Mouse (Mus musculus) ES-CJ7 (cell line): Measurements from ENCODE around the gene Crybg2.
A peak's percentile ranks its signal among the peaks of the same experiment; 100 is the strongest.

Experiments used
- DNase-seq: peaks from one replicate; pipeline ENCODE4 v3.0.0; 2011; ENCODE audit warnings: low read depth, low spot score

The Crybg2 gene

DNA sequence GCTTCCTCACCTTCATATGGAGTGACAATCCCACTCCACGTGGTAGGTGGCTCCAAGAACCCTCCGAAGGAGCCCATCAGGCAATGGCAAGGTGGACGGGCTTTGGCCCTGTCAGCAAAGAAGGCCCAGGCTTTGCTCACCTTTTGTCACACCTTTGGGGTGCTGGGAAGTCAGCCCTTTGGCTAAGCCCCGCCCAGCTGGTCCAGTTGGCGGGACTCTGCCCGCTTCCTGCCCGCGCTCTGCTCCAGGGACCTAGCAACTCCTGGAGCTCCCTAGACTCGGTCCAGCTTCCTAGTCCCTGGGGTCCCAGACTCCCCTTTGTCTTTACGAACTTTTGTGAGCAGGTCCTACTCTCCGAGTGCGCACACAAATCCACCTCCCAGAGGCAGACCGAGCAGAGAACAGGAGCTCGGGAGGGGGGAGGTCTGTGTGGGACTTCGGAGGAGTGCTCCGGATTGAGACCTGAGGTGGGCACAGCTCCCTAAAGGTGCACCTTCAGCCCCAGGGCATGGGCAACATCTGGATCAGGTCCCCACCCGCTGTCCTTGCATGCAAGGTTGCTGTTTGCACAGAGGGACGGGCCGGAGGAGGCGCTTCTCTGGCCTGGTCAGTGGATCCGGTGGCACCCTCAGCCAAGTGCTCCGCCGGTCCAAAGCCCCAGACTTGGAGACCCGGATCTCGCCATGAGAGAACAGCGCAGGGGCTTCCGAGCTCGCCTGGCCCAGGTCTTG lies at the start of gene Crybg2:
Crybg2 (plus strand) TSS at position 681 of the 731 bp plus-strand sequence.
- no peak for DNase-seq

DNA sequence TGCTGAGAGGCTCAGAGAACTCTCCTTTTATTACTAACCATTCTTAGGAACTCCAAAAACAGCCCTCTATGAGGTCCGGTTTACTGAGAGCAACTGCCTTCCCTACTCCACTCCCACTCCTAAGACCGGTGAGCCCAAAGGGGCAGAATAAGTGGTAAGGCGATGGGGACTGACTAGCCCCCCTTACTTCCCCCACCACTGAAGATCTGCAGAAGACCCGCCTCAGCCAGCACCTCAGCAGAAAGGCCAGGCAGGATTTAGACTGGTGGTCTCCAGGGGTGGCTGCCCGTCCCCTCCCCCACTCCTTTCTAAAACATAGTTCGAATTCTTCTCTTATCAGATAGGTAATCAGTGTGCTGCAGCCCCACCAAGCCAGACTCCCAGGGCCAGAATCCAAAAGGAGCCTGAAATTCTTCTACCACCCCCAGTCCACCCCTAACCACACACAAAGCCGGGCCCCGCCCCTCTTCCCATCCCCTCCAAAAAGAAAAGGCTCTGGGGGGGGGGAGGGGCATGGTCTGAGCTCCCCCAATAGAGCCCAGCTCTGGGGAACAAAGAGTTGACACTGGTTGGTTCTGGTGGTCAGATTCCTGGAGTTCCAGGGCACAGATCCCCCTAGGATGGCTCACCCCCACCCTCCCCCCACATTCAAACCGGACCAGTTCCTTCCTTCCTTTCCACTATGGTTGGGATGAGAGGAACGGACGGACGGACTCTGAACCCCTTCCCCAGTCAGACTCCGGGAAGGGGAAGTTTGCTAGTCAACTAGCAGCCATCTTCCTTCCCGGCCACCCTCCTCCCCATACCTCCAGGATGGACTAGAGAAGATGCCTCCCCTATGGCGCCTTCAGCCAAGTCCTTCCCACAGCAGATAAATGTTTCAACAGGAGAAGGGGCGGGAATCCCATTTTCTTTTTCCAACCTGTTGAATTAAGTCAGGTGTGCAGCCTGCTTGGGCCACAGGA lies 48.9 kb upstream of the Crybg2 start:
- DNase-seq: peak; percentile 90

DNA sequence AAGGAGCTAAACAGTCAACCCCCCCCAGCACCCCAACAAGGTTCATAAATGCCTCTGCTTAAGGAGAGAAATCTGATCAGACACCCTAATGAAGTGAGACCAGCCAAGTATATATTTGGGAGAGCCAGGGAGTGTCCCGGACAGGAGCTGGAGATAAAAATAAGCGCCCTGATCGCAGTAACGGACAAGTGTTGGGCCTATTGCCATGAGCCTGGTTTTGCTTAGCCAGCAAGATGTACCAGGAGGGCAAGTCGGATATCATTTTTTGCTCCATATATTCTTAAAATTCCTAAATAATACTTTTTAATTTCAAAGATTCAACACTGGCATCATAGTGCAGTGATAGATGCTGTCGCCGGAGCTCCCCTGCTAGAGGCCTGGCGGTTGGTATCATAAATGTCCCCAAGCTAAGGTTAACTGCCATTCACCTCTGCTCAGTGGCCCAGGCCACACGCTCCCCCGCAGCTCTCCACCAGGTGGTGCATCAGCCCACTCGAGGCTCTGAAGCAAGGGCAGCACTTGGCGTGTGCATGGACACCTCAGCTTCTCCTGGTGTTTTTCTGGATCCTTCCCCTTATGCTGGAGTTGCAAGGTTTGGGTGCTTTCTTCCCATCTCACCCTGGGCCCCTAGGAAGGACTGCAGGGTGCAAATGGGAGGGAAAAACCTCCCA lies 47.6 kb upstream of the Crybg2 start:
- DNase-seq: peak; percentile 72

DNA sequence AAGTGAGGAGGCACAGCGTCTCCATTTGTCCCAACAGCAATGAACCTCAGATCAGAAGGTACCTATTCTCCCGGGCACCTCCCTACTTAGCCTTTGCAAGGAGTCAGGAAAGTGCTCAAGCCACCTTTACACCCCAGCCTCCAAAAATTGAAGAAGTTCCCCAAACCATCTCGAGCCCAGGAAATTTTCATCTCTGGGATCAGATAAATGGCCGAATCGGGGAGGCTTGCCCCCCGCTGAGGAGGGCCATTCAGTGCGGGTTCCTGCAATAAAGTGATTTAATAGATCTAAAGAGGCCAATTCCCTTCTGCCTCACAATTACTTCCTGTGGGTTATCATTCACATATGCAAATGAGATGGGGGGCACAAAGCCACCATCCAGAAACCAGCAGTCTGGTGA lies 44.4 kb upstream of the Crybg2 start:
- peak; percentile 55 for DNase-seq

DNA sequence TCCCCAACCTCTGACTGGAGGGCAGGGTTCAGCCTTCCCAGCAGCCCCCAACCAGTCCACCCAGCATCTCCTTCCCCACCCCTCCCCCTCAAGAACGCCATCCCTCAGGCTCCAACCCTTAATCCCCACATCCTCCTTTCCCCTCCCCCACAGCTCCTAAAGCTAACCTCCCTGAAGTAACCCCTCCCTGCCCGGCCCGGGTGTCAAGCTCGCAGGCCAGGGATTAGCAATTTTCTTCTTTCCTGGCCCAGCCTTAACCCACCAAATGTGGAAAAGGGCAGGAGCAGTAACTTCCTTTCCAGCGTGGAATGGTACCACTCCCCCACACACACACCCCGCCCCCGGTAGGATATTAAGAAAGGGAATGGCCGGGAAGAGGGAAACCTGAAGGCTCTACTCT lies 43.8 kb upstream of the Crybg2 start:
- DNase-seq: peak; percentile 96

DNA sequence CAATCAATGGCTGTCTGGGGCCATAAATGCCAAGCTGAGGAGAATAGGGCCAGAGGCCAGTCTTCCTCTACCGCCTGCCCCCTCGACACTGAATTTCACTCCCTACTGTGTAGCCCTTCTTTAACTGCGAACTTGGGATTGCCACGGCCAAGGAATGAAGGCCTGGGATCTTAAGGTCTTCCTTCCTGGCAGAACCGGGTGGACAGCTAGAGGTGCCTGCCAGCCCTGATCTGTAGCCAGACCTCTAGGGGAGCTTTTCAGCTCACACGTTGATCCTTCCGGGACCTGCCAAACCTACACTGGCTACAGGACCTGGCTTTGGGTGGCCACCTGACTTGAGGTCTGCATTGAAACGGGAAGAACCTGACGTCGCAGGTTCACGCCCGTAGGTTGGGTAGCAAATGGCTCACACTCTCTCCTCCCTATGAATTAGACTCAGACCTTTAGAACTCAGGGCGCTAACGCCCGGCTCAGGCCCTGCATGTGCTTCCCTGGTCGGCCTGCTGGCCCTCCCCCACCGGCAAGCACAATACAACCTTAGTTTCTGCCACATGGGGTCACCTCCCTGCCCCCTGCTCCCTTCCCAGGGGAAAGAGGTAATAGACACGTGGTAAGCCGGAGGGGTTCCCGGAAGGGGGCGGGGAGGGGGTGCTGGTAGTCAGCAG lies 43.3 kb upstream of the Crybg2 start:
- DNase-seq: peak; percentile 85

DNA sequence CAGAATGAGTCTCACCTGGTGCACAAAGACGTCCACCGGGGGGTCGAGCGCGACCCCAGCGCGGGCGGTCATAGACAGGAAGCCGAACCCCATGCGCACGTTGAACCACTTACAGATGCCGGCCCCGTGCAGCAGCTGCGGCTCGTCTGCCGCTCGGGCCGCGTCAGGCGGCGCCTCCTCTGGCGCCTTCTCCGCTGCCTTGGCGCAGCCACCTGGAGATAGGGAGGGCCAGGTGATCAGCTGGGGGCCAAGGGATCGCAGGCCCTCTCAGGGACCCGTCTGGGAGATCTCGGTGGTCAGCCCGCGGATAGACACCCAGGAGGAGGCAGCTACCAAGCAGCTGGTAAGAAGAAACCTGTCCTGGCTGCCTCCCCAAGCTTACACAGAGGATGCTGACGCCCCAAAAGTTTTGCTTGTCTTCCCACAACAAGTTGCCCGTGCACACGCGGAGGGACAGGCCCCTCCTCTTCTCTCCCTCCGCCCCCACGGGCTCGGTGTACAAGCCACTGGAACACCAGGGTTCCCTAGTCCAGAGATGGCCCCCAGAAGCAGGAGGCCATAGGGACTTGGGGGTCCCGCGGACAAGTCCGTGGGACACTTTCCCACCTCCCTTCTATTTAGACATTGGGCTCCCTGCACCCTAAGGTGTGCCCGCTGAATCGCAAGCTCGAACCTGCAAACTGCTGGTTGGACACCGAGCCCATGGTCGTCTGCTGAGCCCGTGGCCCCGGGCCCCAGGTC lies 42.4 kb upstream of the Crybg2 start:
- peak; percentile 59 for DNase-seq

DNA sequence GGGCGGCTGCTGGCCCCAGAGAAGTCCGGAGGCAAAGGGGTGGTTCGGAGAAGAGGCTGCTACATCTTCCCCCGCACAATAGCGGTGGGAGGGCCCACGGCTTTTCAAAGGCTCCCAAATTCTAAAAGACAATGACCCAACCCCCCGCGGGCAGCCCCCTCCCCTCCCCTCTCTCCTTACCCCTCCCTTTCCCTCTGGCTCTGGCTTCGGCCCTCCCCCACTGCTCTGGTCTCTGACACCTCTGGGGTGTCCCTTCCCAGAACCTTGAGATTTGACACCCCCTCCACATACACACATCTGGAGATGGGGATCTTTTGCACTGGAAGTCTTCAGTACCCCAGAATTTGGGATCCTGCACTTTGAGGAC lies 41.9 kb upstream of the Crybg2 start, which contains the start of gene Lin28a:
Lin28a (minus strand) TSS at position 63 of the 367 bp plus-strand sequence.
- peak; percentile 95 for DNase-seq

DNA sequence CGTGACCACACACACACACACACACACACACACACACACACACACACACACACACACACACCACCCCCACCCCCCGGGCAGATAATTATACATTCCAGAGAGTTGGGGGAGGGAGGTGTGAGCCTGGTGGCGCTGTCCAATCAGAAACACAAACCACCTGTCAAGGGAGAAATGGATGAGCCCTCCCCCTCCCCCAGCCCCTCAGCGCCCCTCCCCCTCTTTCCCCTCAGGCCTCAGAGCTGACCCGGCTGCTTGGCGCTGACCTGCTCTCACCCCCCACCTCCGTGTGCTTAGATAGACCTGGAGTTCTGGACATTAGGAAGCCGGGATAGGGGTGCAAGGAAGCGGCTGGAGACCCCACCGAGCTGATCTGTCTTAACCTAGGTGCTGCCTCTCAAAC lies 41.4 kb upstream of the Crybg2 start:
- DNase-seq: peak; percentile 89

DNA sequence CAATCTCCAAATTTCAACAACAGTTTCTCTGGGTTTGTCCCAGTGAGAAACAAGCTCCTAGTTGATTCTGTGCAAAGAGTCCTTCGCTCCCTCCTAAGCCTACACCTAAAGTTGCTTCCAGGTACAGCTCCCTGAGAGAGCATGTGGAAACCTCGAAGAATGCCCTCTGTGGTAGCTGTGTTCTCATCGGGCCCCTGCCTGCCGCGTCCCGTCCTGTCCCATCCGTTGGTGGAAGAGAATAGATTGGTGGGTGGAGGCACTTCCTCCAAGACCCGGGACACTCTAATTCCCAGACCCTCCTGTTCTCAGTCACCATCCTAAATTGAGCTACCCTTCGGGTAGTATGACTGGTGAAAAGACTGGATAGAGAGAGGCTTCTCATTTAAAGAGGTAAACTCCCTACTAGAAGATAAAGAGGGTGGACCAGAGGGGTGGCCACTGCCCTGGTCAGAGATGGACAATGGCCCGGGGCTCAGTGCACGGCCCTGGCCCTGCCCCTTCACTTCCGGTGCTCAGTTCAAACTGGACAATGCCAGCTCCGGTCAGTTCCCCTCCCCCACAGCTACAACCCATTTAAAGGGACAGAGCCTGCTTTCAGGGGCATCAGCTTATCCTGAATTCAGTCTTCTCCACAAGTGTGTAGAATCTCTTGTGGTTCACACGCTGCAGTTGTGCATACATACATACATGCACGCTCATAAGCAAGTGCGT lies 40.8 kb upstream of the Crybg2 start:
- no peak for DNase-seq

DNA sequence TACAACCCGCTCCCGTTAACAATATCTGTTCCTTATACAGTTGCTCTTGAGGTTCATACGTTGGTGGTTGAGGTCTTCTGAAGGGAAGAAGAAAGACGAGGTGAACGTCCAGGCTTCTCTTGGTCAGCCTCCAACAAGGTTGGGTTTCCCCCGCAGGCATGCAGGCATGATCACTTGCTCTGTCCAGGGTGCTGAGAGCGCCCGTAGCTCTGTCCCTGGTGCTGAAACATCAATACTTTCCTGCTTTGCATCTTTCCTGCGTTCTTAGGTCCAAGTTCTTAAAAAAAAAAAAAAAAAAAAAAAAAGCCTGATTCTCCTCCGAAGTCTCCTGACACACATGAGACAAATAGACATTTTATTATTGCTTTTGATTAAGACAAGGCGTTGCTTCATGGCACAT lies 40.0 kb upstream of the Crybg2 start:
- peak; percentile 59 for DNase-seq

DNA sequence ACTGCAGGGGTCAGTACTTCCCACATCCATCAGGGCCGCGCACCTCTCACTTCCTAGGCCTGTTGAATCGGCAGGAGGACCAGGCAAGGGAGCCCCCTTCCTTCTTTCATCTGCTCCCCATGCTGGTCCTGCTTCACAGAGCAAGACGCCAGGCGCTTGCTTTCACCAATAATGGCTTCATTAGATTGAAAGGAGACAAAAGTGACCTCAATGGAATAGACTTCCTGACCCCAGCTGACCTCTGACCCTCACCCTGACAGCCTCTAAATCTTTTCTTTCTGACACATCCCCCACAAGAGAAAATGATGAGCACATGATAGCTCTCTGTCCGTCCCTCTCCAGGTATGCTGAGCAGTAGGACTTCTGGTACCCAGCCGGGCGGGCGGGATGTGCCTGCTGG lies 34.8 kb upstream of the Crybg2 start:
- no peak for DNase-seq

DNA sequence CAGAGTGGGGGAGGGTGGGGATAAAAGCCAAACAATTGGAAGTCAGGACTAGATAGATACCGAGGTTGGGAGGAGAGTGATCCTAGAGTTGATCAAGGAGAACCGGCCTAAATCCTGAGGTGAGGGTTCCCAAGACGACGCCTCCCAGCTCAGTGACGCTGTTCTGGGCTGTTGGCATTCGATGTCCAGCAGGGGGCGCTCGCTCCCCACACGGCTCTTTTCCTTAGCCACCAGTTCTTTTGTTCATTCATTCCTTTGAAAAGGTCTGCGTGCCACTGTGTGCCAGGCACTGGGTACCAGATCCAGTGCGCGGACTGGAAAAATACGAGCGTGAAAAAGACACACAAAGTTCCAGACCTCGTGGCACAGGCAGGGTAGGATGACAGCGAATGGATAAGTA lies 24.7 kb upstream of the Crybg2 start:
- DNase-seq: peak; percentile 70

DNA sequence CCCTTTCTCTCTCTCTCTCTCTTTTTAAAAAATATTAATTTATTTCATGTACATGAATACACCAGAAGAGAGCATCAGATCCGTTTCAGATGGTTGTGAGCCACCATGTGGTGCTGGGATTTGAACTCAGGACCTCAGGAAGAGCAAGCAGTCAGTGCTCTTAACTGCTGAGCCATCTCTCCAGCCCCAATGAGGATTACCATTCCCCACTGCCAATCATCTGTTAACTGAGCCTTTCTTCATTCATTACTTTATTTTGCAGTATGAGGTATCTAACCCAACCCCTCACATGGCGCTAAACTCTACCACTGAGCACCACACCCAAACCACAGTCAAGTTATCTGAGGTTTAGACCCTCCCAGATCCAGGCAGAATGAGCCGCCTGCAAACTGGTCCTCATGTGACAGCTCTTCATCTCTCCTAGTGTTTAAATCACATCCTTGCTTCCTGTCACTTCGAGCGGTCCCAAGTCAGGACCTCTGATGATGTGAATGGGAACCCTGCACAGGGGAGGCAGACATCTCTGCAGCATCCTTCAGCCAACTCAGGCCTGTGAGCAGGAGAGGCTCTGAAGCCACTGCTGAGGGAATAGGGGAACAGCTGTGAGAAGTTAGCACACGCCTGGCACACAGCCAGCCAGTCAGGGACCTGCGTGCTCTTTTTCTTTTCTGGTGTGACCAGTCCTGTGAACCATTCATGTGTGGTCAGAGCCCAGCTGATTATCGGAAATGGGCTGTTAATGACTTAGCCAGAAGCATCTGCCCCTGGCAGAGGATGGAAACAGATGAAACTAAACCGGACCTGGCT lies 19.1 kb upstream of the Crybg2 start:
- no peak for DNase-seq

DNA sequence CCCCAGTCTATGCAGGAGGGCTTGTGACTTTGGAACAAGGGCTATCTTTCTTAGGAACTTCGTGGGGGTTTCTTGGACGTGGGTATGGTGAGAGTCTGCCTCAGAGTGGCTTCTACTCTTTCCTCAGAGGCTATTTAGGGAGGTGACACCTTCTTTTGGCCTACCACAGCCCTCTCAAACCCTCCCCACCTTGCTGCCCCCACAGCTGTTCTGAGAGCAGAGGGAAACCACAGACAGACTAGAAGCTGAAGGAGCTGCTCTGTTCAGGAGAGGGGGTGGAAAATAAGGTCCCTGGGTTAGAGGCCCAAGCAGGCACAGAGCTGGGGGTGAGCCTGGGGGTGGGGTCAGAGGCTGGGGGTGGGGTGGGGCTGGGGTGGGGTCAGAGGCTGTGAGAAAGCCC lies 17.6 kb upstream of the Crybg2 start:
- DNase-seq: no peak

DNA sequence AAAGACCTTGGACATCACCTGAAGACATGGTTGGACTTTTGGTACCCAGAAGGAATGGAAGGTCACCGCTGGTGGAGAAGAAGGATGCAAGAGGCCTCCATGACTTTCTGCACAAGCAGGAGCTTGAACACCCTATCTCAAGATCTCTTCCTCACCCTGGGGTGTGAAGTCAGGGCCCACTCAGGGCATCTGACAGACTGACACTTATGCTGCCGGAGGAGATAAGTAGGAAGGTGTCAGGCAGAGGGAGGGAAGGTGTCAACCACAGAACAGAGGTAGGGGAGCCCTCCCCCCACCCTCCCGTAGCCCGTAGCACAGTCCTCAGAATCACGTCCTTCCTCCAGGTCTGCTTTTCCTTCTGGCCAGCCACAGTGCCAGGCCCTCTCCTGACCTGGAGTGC lies 13.0 kb upstream of the Crybg2 start:
- DNase-seq: no peak

DNA sequence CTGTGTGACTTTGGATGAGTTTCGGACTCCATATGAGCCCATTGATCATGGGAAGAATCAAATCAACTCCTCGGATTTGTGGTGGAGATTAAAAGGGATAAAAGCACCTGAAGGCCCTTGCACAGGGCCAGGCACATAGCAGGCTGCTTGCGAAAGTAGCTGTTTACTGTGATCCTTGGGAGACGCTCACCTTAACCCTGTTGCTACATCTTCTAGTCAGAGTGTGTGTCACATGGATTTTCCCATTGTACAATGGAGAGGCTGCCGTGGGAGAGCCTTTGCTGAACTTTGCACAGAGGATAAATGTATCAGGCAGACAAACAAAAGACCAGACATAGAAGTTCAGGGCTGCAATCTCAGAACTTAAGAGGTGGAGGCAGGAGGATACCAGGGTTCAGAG lies 8.7 kb upstream of the Crybg2 start:
- no peak for DNase-seq

DNA sequence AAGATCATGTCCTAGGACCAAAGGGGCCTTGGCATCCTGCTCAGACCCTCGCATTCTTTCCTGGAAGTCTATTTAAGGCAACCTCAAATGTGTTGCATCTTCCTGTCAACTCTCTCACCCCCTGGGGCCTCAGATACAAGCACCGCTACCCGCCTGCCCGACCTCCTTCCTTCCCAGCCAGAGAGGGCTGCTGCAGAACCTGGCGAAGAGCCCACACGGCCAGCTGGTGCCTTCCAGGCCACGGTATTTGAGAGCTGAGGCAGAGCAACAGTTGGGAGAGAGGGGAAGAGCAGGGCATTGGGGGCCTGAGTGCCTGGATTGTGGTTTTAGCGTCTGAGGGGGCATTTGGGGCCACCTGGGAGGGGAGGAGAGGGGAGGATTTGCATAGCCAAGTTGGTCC lies 8.1 kb upstream of the Crybg2 start:
- DNase-seq: no peak

DNA sequence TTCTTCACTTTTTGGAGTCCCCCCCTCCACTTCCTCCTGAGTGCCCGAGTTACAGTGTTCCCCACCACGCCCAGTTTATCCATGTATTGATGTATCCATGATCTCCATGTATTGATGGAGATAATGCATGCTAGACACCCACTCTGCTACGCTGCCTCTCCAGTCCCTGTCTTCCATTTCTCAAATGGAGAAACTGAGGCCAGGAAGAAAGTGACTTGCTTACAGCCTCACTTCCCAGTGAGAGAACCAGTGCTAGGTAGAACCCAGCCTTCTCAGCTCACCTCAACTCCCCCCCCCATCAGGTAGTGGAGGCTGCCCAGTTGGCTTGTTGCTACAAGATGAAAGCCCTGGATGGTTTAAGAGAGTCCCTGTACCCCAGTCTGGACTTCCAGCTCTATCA lies 7.1 kb upstream of the Crybg2 start, which contains the start of gene Zfp683:
Zfp683 (plus strand) TSS at position 301 of the 400 bp plus-strand sequence.
- no peak for DNase-seq
